Mouse (Mus musculus) kidney, adult 2 months (tissue): ENCODE measurements around the gene Abcb8. TPM values are rescaled to one million over a fixed set of nuclear protein-coding genes. Genes with fewer than 3 reads are reported as not detected.
A peak's percentile ranks its signal among the peaks of the same experiment; 100 is the strongest.

Source experiments
- DNase-seq: peaks from one replicate; pipeline ENCODE4 v3.0.0; 2021
- H3K27ac ChIP-seq: fragments of 200-500 bp; 2 replicates; pipeline ENCODE4 v1.5.1; 2012; ENCODE audit warnings: low read depth, low read length, control low read depth, inconsistent platforms; ENCODE audit not compliant: insufficient read depth
- H3K27me3 ChIP-seq: fragments of 200-500 bp; replicated peaks from 2 replicates; pipeline ENCODE4 v1.6.1; 2012; ENCODE audit warnings: mild to moderate bottlenecking, moderate library complexity, low read length, inconsistent platforms; ENCODE audit not compliant: control insufficient read depth, insufficient read depth
- H3K36me3 ChIP-seq: fragments of 200-500 bp; 2 replicates; pipeline ENCODE4 v1.6.1; 2012; ENCODE audit warnings: mild to moderate bottlenecking, moderate library complexity, low read length, inconsistent platforms; ENCODE audit not compliant: control insufficient read depth, insufficient read depth
- H3K4me1 ChIP-seq: fragments of 200-500 bp; 2 replicates; pipeline ENCODE4 v1.6.1; 2011; ENCODE audit warnings: low read length; ENCODE audit not compliant: control insufficient read depth, insufficient read depth
- H3K4me3 ChIP-seq: fragments of 200-500 bp; 2 replicates; pipeline ENCODE4 v1.5.1; 2011; ENCODE audit warnings: mild to moderate bottlenecking, low read depth, low read length, control low read depth; ENCODE audit not compliant: insufficient read depth
- CTCF ChIP-seq: fragments of 200-500 bp; conservative IDR thresholded peaks from 2 replicates; pipeline ENCODE4 v1.5.1; 2011; ENCODE audit warnings: low read depth, mild to moderate bottlenecking, control low read depth, low read length, moderate library complexity, mixed read lengths; ENCODE audit not compliant: insufficient read depth, insufficient read length
- POLR2A ChIP-seq: fragments of 200-500 bp; IDR thresholded peaks from one replicate; pipeline ENCODE4 v1.6.1; 2011; ENCODE audit warnings: low read depth, low read length, control low read depth
- WGBS: fragments of 180-500 bp; shearing (Covaris S2); methylation state at CpG from one replicate; pipeline ENCODE4 v1.1.7; 2018; 5-methylcytosine and 5-hydroxymethylcytosine counted together
- polyA plus RNA-seq: library from polyadenylated mRNA; depleted of rRNA; stranded (reverse); fragments of >200 nt; gene quantifications from 2 replicates; pipeline ENCODE4 v1.2.3, GENCODE M21; 2012; rRNA removed

Gene Abcb8
- polyA plus RNA-seq, 1 experiment, result 112 TPM

GRCm38 (mm10) chr5:24452030-24452690 lies 58.7 kb downstream of the Abcb8 start, which contains the start of gene Agap3:
Gene Agap3 (plus strand): TSS chr5:24452177.
- Histone ChIP-seq H3K27ac (peak within 1 kb of the TSS; percentile 92), H3K4me1 (peaks cover 10% of the 10 kb centered on the region), H3K4me3 (peak within 1 kb of the TSS; percentile 71), H3K27me3 (no peaks in the 10 kb centered on the region), H3K36me3 (no peaks in the 10 kb centered on the region)
- DNase-seq, result peak; percentile 30
- WGBS, result under 1% methylated on average over 85 of the region's 85 CpGs
- no peak for TF ChIP-seq POLR2A
- no peak for TF ChIP-seq CTCF

GRCm38 (mm10) chr5:24452691-24453233 lies 59.3 kb downstream of the Abcb8 start:
- H3K36me3 ChIP-seq, result no peaks in the 10 kb centered on the region
- H3K27ac ChIP-seq, result no peak overlapping the region
- WGBS, result 6% methylated on average over 29 of the region's 29 CpGs
- H3K4me3 ChIP-seq, result peak overlapping the region; percentile 71
- TF ChIP-seq POLR2A (no peak), CTCF (no peak)
- no peak for DNase-seq
- H3K27me3 ChIP-seq, result no peaks in the 10 kb centered on the region
- peaks cover 9% of the 10 kb centered on the region for H3K4me1 ChIP-seq

GRCm38 (mm10) chr5:24453283-24453984 lies 60.0 kb downstream of the Abcb8 start:
- H3K4me3 ChIP-seq, result peak overlapping the region; percentile 71
- H3K4me1 ChIP-seq, result peaks cover 6% of the 10 kb centered on the region
- no peak for TF ChIP-seq CTCF
- TF ChIP-seq POLR2A, result no peak
- no peak for DNase-seq
- no peaks in the 10 kb centered on the region for H3K36me3 ChIP-seq
- no peaks in the 10 kb centered on the region for H3K27me3 ChIP-seq
- 38% methylated on average over 5 of the region's 5 CpGs for WGBS
- no peak overlapping the region for H3K27ac ChIP-seq

- Histone ChIP-seq H3K4me3 (no peak overlapping the region), H3K36me3 (no peaks in the 10 kb centered on the region), H3K27ac (no peak overlapping the region), H3K4me1 (peaks cover 6% of the 10 kb centered on the region), H3K27me3 (no peaks in the 10 kb centered on the region)
- no peak for DNase-seq
- 40% methylated on average over 2 of the region's 2 CpGs for WGBS
- TF ChIP-seq CTCF (no peak), POLR2A (no peak)
Measured at GRCm38 (mm10) chr5:24453985-24454303, 60.5 kb downstream of the Abcb8 start.

- no peak overlapping the region for H3K4me3 ChIP-seq
- peaks cover 6% of the 10 kb centered on the region for H3K4me1 ChIP-seq
- WGBS, result 74% methylated on average over 3 of the region's 3 CpGs
- H3K27ac ChIP-seq, result no peak overlapping the region
- H3K27me3 ChIP-seq, result no peaks in the 10 kb centered on the region
- H3K36me3 ChIP-seq, result no peaks in the 10 kb centered on the region
- no peak for DNase-seq
- TF ChIP-seq CTCF (no peak), POLR2A (no peak)
Measured at GRCm38 (mm10) chr5:24455076-24455475, 61.6 kb downstream of the Abcb8 start.

- 78% methylated on average over 7 of the region's 7 CpGs for WGBS
- no peak for TF ChIP-seq CTCF
- TF ChIP-seq POLR2A, result no peak
- Histone ChIP-seq H3K36me3 (no peaks in the 10 kb centered on the region), H3K27me3 (no peaks in the 10 kb centered on the region), H3K4me3 (no peak overlapping the region), H3K27ac (no peak overlapping the region), H3K4me1 (peaks cover 6% of the 10 kb centered on the region)
- no peak for DNase-seq
Measured at GRCm38 (mm10) chr5:24455613-24456012, 62.1 kb downstream of the Abcb8 start.

Other genes starting within 250 kb of the Abcb8 start
- gene Nupl2, start 228.7 kb upstream of the Abcb8 start, polyA plus RNA-seq, result 4.0 and 4.4 TPM in 2 replicates
- 3.1 and 5.5 TPM in 2 replicates for gene Kcnh2, start 42.1 kb upstream of the Abcb8 start, polyA plus RNA-seq
- gene Nos3, start 28.9 kb upstream of the Abcb8 start, polyA plus RNA-seq, result 11.4 and 12.4 TPM in 2 replicates
- gene Atg9b, start 1.5 kb upstream of the Abcb8 start, polyA plus RNA-seq, result 0.76 and 0.89 TPM in 2 replicates
- 0.20 and 0.33 TPM in 2 replicates for gene Asic3, start 19.7 kb downstream of the Abcb8 start, polyA plus RNA-seq
- 78.0 and 83.2 TPM in 2 replicates for gene Cdk5, start 29.9 kb downstream of the Abcb8 start, polyA plus RNA-seq
- 56.8 and 66.9 TPM in 2 replicates for gene Slc4a2, start 30.2 kb downstream of the Abcb8 start, polyA plus RNA-seq
- 291 and 403 TPM in 2 replicates for gene Fastk, start 51.6 kb downstream of the Abcb8 start, polyA plus RNA-seq
- 60.0 and 68.9 TPM in 2 replicates for gene Tmub1, start 54.2 kb downstream of the Abcb8 start, polyA plus RNA-seq
- 59.4 and 62.3 TPM in 2 replicates for gene Agap3, start 58.5 kb downstream of the Abcb8 start, polyA plus RNA-seq
- 0.05 and 0.11 TPM in 2 replicates for gene Gbx1, start 133.5 kb downstream of the Abcb8 start, polyA plus RNA-seq
- gene Asb10, start 147.3 kb downstream of the Abcb8 start, polyA plus RNA-seq, result 0.38 and 1.6 TPM in 2 replicates
- gene 4931409K22Rik, start 163.1 kb downstream of the Abcb8 start, polyA plus RNA-seq, result 0.10 and 0.14 TPM in 2 replicates
- 40.2 and 47.6 TPM in 2 replicates for gene Abcf2, start 183.8 kb downstream of the Abcb8 start, polyA plus RNA-seq
- 20.2 and 27.5 TPM in 2 replicates for gene Chpf2, start 193.1 kb downstream of the Abcb8 start, polyA plus RNA-seq
- gene Smarcd3, start 230.7 kb downstream of the Abcb8 start, polyA plus RNA-seq, result 12.4 and 15.9 TPM in 2 replicates